Mouse (Mus musculus): Measurements from ENCODE around the gene Zfpm1.

DNA sequence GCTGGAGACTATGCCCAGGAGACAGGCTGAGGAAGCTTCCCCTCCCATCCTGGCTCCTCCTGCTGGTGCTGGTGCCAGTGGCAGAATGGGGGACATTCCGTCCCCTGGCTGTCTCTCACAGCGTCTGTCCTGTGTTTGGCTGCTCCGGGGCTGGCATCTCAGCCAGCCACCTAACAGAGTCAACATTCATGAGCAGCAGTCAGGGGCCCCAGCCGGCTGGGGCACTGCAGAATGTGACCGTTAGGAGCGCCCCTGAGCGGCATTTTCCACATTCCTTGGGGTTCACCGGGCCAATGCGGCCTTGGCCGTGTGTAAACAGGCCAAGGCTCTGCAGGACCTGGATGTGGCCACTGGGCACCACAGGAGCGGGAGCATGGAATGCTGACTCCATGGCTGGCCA lies 47.9 kb upstream of the Zfpm1 start:
- TF ChIP-seq CTCF (IDR thresholded peaks at IDR 0.05; ENCODE audit: insufficient read depth, low read depth, low read length) (no peak), POLR2A (IDR thresholded peaks at IDR 0.05; ENCODE audit: insufficient read depth, low read depth, low read length) (no peak)

Measured in olfactory bulb, adult 2 months (tissue).